ENCODE assay signal across 11 mouse cellular contexts in genomic region chr4:124533614-124534013, GRCm38 (mm10).
"Had no signal": no experiment of that assay in that cellular context is flagged by ENCODE, and none has a peak within 500 bp of the region (broad histone marks: within the 10 kb centered on the region; RNA-seq: fewer than 3 reads in every experiment).

No protein-coding gene starts in this region.

- DNase-seq: kidney, postnatal 14 days; lung, adult 2 months; lung, postnatal 10 days; right cerebral cortex, postnatal 14 days; thymus, postnatal 36 days had no signal

- H3K4me1 ChIP-seq: liver, embryonic 15.5 days; megakaryocyte, embryonic 14.5 days had no signal

- H3K9me3 ChIP-seq: limb, embryonic 10.5 days; liver, embryonic 15.5 days; midbrain, embryonic 13.5 days had no signal

- H3K27me3 ChIP-seq: liver, embryonic 15.5 days; midbrain, embryonic 13.5 days had no signal

- H3K27ac ChIP-seq: left cerebral cortex, adult 2 months; limb, embryonic 10.5 days; liver, embryonic 15.5 days; macrophage; midbrain, embryonic 13.5 days had no signal

- H3K4me3 ChIP-seq: left cerebral cortex, adult 2 months; limb, embryonic 10.5 days; liver, embryonic 15.5 days; megakaryocyte, embryonic 14.5 days; midbrain, embryonic 13.5 days had no signal

- H3K36me3 ChIP-seq: limb, embryonic 10.5 days; liver, embryonic 15.5 days; midbrain, embryonic 13.5 days had no signal
